Mouse (Mus musculus) embryonic stem cell, embryonic (primary cell): ENCODE measurements around the gene Mcm2.

Experiments used
- CTCF ChIA-PET, 4 experiments: fragments of 300-600 bp in 2 of 4; fragments of 350-600 bp in 2 of 4; sonication (Branson Sonifier 250); formaldehyde crosslinking; loops; one replicate each; lab custom pipeline; 2022; ENCODE audit warnings: inconsistent platforms in 2 of 4; lab: Charles Lee
- POLR2A ChIA-PET, 4 experiments: fragments of 300-600 bp in 2 of 4; fragments of 350-600 bp in 2 of 4; sonication (Branson Sonifier 250); formaldehyde crosslinking; loops; one replicate each; lab custom pipeline; 2022; ENCODE audit warnings: antibody characterized with exemption in 4 of 4, inconsistent platforms in 1 of 4; lab: Charles Lee

Gene Mcm2

GRCm38 (mm10) chr6:88885644-88886416 lies 12.8 kb downstream of the Mcm2 start:
- POLR2A ChIA-PET, result interaction anchor here (0.6 to 20.5 kb wide), 14 partner anchors 6 to 396 kb away, joined by 3 to 443 read pairs (median 4); partner anchors contain the start of genes Podxl2 (in 3 of the 4), Mcm2 (in 2 of the 4) and Tpra1 (in 2 of the 4)
- CTCF ChIA-PET, result interaction anchor here in 3 of 4 experiments (0.6 to 4.0 kb wide), 3 partner anchors 10 to 1068 kb away, joined by 3 to 17 read pairs (median 3); no protein-coding TSS in a partner anchor

- POLR2A ChIA-PET, result interaction anchor here (0.5 to 20.5 kb wide), 23 partner anchors 5 to 1059 kb away, joined by 3 to 443 read pairs (median 4); partner anchors contain the start of genes Mcm2 (in 4 of the 4), Podxl2 (in 2 of the 4), Tpra1 (in 2 of the 4) and Abtb1 (in 1 of the 4)
These were observed 13.9 kb downstream of the Mcm2 start for GRCm38 (mm10) chr6:88884690-88885089.

DNA sequence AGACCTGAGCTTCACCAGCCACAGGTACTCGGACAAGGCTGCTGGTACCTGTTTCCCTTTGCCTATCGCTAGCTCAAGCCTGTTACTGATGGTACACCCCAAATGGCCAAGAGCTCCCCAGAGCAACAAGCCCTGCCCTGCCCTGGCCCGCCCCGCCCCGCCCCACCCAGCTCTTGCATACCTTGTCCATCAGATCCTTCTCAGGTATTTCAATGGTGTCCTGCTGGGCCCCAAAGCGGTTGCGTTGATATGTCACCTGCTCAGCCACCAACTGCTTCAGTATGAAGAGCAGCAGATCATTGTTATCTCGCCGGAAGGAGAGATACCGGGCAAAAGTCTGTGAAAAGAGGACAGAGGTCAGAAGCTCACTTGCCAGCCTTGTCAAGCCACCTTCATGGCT lies 14.4 kb downstream of the Mcm2 start:
- CTCF ChIA-PET, result interaction anchor here in 3 of 4 experiments (0.7 to 4.0 kb wide), 7 partner anchors 11 to 318 kb away, joined by 3 to 17 read pairs (median 5); partner anchors contain the start of gene Abtb1 (in 2 of the 3)

More at GRCm38 (mm10) chr6:88884690-88885089, 13.9 kb downstream of the Mcm2 start:
- CTCF ChIA-PET, result interaction anchor here in 3 of 4 experiments (0.7 to 4.0 kb wide), 6 partner anchors 11 to 319 kb away, joined by 3 to 17 read pairs (median 4); partner anchors contain the start of gene Abtb1 (in 1 of the 3)

DNA sequence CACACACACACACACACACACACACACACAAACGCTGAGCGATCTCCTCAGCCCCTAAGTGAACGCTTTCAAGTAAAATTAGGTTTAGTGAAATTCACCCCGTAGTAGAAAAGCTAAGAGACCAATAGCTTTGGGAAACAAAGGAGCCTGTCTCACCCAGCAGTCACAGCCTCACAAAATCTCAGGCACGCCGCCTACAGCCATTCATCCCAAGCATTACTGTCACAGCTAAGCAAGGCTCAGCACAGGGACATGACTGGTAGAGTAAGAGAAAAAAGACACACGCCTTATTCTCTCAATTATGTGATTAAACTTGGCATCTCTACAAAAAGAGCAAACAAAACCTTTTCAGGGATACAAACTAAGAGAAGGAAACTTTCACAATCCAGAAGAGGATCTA lies 17.2 kb downstream of the Mcm2 start:
- ChIA-PET POLR2A (interaction anchor here in 2 of 4 experiments (0.8 to 20.5 kb wide), 9 partner anchors 10 to 763 kb away, joined by 3 to 443 read pairs (median 4); partner anchors contain the start of genes Mcm2 (in 2 of the 2), Tpra1 (in 2 of the 2) and Txnrd3 (in 1 of the 2)), CTCF (interaction anchor here in 2 of 4 experiments (0.7 to 1.8 kb wide), 3 partner anchors 9 to 685 kb away, joined by 3 to 6 read pairs (median 4); no protein-coding TSS in a partner anchor)

More for the DNA sequence above, 14.4 kb downstream of the Mcm2 start:
- POLR2A ChIA-PET, result interaction anchor here (0.5 to 20.5 kb wide), 20 partner anchors 4 to 1059 kb away, joined by 3 to 443 read pairs (median 4); partner anchors contain the start of genes Mcm2 (in 4 of the 4), Tpra1 (in 2 of the 4), Abtb1 (in 1 of the 4) and Podxl2 (in 1 of the 4)

DNA sequence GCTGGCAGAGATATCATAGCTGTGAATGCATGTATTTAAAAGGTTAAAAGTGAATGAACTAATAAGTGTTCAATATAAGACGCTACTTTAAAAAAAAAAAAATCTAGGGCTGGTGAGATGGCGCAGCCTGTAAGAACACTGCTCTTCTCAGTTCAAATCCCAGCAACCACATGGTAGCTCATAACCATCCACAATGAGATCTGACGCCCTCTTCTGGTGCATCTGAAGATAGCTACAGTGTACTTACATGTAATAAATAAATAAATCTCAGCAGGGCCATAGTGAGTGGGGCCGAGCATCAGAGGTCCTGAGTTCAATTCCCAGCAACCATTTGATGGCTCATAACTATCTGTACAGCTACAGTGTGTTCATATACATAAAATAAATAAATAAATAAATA lies 19.1 kb downstream of the Mcm2 start:
- POLR2A ChIA-PET, result interaction anchor here (0.5 to 20.5 kb wide), 13 partner anchors 9 to 377 kb away, joined by 3 to 443 read pairs (median 5); partner anchors contain the start of genes Tpra1 (in 2 of the 4), Abtb1 (in 1 of the 4) and Mcm2 (in 1 of the 4)
- CTCF ChIA-PET, result interaction anchor here (0.6 to 2.7 kb wide), 23 partner anchors 9 to 807 kb away, joined by 3 to 14 read pairs (median 3); partner anchors contain the start of genes Abtb1 (in 2 of the 4), Mcm2 (in 2 of the 4), Plxna1 (in 1 of the 4) and Tpra1 (in 1 of the 4)

GRCm38 (mm10) chr6:88874868-88875508 lies 23.6 kb downstream of the Mcm2 start, which contains the start of gene Podxl2:
Gene Podxl2, minus strand, starts transcription at chr6:88875044.
- ChIA-PET POLR2A (interaction anchor here (0.7 to 20.5 kb wide), 9 partner anchors 9 to 184 kb away, joined by 3 to 443 read pairs (median 3); partner anchors contain the start of genes Tpra1 (in 2 of the 4), Abtb1 (in 1 of the 4) and Mcm2 (in 1 of the 4)), CTCF (interaction anchor here in 2 of 4 experiments (1.1 kb wide), 2 partner anchors 12 to 33 kb away, joined by 3 read pairs; no protein-coding TSS in a partner anchor)

DNA sequence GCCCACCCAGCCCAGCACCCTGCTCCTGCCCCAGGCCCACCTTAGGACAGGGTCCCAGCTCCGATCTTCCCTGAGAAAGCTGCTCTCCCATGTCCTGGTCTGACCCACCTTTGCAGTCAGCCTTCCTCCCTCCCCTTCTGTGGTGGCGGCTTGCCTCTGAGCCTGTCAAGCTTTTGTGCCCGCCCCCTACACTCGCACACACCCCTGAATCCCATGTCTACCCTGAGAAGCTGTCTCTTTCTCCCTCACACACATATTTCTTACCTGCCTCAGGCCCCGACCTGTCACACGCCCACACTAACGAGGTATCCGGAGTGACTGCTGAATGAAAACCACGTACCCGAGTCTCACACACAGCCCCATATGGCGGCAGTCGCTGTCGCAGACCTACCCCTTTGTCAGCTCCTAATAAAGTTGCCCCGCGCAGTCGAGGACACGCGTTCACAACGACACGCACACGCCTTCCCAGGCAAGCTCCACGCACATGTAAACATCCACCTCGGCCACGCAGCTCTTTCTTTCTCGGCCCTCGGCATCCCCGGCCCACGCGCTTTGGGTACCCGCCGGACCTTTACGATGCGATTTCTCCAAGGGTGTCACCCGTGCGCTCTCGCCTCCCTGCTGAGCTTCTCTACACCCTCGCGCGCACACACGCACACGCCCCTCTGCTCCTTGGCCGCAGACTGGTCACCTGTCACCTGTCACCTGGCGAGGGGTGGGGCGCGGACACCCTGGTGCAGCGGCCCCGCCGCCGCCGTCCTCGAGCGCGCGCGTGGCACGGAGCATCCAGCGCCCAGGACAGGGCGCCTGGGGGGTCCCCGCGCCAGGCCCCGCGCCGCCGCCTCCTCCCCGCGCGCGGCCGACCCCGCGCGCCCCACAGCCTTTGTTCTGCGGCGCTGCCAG lies 24.4 kb downstream of the Mcm2 start:
- ChIA-PET POLR2A (interaction anchor here (0.7 to 20.5 kb wide), 13 partner anchors 11 to 185 kb away, joined by 3 to 443 read pairs (median 4); partner anchors contain the start of genes Abtb1 (in 2 of the 4), Mcm2 (in 2 of the 4) and Tpra1 (in 2 of the 4)), CTCF (interaction anchor here in 3 of 4 experiments (0.6 to 1.7 kb wide), 8 partner anchors 10 to 32 kb away, joined by 3 to 6 read pairs (median 3); partner anchors contain the start of gene Abtb1 (in 1 of the 3))

GRCm38 (mm10) chr6:88872811-88873210 lies 25.8 kb downstream of the Mcm2 start:
- ChIA-PET POLR2A (interaction anchor here in 2 of 4 experiments (0.6 to 20.5 kb wide), 3 partner anchors 18 to 29 kb away, joined by 3 to 443 read pairs (median 7); partner anchors contain the start of gene Mcm2 (in 1 of the 2)), CTCF (interaction anchor here in 2 of 4 experiments (0.5 to 1.7 kb wide), 2 partner anchors 12 to 16 kb away, joined by 5 read pairs; no protein-coding TSS in a partner anchor)

DNA sequence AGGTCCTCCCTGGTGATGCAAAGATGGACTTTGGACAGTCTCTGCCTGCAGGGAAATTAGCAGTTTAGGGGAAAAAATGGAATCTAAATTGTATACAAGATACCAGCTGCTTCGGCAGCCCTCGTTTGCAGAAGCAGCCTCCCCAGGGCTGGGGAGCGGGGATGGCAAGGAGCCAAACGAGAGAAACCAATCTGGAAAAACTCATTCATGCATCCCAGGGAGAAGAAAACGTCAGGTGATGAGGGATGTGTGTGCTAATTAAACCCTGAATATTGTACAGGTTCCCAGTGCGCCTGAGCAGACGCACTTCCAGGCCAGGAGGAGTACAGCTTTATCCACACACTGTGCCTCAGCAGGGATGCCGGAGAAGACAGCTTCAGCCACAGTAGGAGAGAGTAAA lies 27.0 kb downstream of the Mcm2 start:
- ChIA-PET POLR2A (interaction anchor here in 1 of 4 experiments (0.9 to 20.5 kb wide), 3 partner anchors 15 to 35 kb away, joined by 3 to 443 read pairs (median 6); partner anchors contain the start of gene Mcm2), CTCF (interaction anchor here in 3 of 4 experiments (1.2 to 1.7 kb wide), 3 partner anchors 14 to 22 kb away, joined by 3 to 5 read pairs (median 4); no protein-coding TSS in a partner anchor)

GRCm38 (mm10) chr6:88870594-88870993 lies 28.0 kb downstream of the Mcm2 start:
- CTCF ChIA-PET, result interaction anchor here in 2 of 4 experiments (1.2 to 1.6 kb wide), 2 partner anchors 13 to 15 kb away, joined by 3 to 4 read pairs; no protein-coding TSS in a partner anchor
- POLR2A ChIA-PET, result interaction anchor here in 1 of 4 experiments (1.0 to 20.5 kb wide), 3 partner anchors 14 to 32 kb away, joined by 3 to 443 read pairs (median 6); partner anchors contain the start of genes Mcm2 and Tpra1

DNA sequence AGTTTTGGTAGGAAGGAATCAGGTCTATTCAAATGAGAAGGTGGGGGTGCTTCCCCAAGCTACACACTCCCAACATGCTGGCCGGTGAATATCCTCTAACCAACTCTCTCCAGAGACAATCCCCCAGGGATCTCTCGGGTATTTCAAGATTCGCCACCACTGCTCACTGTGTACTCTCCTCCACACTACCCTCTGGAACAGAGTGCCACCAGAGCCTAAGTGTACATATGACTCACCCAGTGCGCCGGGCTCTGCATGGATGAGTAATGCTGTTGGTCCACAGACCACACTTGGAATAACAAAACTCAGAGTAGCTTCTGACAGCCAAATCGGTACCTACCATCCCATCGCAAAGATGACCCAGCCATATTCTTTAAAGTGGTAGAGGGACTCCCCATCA lies 29.1 kb downstream of the Mcm2 start:
- ChIA-PET CTCF (no interaction called here), POLR2A (no interaction called here)

DNA sequence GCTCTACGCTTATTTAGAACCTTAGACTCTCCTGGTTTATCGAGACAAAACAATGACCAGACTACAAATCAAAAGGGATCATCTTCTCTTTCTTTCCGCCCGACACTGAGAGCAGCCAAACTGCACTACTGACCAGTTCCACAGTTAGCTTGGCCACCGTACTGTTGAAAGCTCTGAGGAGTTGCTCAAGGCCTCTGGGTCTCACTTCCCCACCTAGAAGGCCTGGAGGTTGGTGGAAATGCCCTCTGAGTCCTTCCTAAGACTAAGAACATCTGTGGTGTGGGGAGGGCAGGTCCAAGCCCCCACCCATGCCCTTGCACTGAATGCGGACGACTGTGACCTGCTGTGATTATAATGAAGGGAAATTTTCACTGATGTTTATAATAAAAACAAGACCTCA lies 32.9 kb downstream of the Mcm2 start:
- ChIA-PET POLR2A (interaction anchor here in 1 of 4 experiments (1.1 to 1.7 kb wide), 2 partner anchors 21 to 24 kb away, joined by 3 to 4 read pairs; partner anchors contain the start of gene Abtb1), CTCF (interaction anchor here in 3 of 4 experiments (0.6 to 1.3 kb wide), 5 partner anchors 10 to 319 kb away, joined by 3 to 4 read pairs (median 4); no protein-coding TSS in a partner anchor)

DNA sequence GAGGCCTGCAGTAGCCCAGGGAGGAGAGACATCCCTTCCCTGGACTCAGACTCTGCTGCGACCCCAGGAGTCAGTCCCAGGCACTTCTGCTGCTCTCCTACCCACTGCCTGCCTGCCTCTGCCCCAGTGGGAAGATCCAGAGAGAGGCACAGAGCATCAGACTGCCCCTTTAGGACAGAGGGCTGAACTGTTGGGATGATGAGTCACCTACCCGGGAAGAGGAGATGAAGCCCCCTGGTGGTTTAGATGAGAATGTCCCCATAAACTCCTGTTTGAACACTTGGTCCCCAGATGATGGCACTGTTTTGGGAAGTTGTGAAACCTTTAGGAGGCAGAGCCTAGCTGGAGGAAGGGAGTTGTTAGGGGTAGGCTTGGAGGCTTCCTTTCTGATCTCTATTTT lies 37.7 kb downstream of the Mcm2 start:
- CTCF ChIA-PET, result interaction anchor here in 3 of 4 experiments (0.6 to 4.0 kb wide), 21 partner anchors 9 to 737 kb away, joined by 3 to 21 read pairs (median 3); partner anchors contain the start of gene Tpra1 (in 1 of the 3)
- POLR2A ChIA-PET, result interaction anchor here in 2 of 4 experiments (1.0 to 4.7 kb wide), 4 partner anchors 11 to 22 kb away, joined by 4 to 15 read pairs (median 5); partner anchors contain the start of gene Abtb1 (in 1 of the 2)

DNA sequence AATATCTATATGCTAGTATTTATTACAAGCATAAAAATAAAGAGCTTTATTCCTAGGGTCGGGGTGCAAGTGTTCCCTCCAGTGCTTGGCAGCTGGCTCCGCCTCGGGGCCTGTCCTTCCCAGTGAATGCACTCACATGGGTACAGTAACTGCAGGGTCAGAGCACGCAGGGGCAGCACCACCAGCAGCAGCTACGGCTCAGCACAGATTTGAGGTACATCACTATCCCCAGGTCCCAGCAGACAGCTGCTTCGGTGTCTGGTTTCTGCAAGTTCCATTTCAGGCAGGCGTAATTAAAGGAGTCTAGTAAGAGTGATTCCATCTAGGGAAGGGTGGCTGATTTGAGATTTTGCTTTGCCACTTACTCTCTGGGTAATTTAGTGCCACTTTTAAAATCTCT lies 40.2 kb downstream of the Mcm2 start:
- ChIA-PET POLR2A (interaction anchor here in 2 of 4 experiments (0.9 to 4.7 kb wide), 4 partner anchors 9 to 616 kb away, joined by 3 to 15 read pairs (median 6); partner anchors contain the start of genes Mcm2 (in 1 of the 2) and Podxl2 (in 1 of the 2)), CTCF (interaction anchor here in 3 of 4 experiments (1.0 to 4.0 kb wide), 13 partner anchors 9 to 786 kb away, joined by 3 to 21 read pairs (median 4); partner anchors contain the start of gene Abtb1 (in 2 of the 3))

- ChIA-PET CTCF (interaction anchor here (0.6 to 4.0 kb wide), 11 partner anchors 8 to 734 kb away, joined by 3 to 21 read pairs (median 4); partner anchors contain the start of gene Abtb1 (in 1 of the 4)), POLR2A (interaction anchor here in 2 of 4 experiments (1.7 to 4.7 kb wide), 2 partner anchors 8 to 16 kb away, joined by 4 to 15 read pairs; partner anchors contain the start of gene Podxl2 (in 1 of the 2))
These were observed 40.8 kb downstream of the Mcm2 start for GRCm38 (mm10) chr6:88857830-88858229.
